Mouse (Mus musculus): ENCODE results near the gene Slc38a2. TPM values are rescaled to one million over a fixed set of nuclear protein-coding genes. Genes with fewer than 3 reads are reported as not detected.

Slc38a2 gene
- 302 TPM for polyA plus RNA-seq (2014; fragmentation: Illumina TruSeq; extraction: RNeasy Lipid Tissue Mini Kit (QIAGEN cat#74804); ENCODE audit: low read depth, low replicate concordance)

DNA sequence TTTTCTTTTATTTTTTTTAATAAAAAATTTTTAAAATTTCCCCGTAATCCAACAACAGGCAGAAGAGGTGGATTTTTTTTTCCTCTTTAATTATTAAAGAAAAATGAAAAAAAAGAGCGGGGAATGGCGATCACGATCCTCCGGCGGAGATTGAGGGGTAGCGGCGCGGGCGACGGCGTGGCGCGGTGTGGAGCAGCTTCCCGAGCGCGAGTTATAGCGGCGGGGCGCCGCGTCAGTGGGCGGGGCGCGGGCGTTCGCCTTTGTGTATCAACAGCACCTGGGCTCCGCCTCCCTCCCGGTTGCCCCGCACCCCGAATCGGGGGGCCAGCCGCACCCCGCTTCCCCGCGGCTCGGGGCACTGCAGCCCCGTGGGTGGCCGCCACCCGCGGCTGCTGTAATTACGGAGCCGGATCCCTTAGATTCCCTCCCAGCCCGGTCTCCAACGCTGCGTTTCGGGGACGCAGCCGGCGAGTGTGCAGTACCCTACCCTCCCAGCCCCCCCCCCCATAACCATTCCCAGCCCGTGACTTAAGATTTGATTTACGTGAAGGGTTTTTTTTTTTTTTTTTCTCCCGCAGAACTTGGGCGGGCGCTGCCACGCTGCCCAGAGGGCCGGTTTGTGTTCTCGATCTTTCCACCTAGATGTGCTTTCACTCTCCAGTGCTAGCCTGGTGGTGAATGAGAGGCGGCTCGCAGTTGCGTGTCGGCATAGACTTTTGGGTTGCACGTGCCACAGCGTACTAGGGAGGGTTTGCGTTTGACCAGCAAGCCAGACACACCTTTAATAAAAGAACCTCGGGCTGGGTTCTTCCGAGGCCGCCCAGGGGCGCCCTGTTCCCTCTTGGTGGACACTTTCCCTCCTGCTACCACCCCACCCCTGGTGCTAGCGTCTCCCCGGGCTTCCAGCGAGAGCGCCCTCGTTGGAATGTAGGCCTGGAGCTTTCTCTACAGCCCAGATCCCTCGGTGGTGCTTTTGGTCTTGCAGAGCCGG, at the start of gene Slc38a2:
Slc38a2 (minus strand) TSS at position 210 of the 991 bp plus-strand sequence.

DNA sequence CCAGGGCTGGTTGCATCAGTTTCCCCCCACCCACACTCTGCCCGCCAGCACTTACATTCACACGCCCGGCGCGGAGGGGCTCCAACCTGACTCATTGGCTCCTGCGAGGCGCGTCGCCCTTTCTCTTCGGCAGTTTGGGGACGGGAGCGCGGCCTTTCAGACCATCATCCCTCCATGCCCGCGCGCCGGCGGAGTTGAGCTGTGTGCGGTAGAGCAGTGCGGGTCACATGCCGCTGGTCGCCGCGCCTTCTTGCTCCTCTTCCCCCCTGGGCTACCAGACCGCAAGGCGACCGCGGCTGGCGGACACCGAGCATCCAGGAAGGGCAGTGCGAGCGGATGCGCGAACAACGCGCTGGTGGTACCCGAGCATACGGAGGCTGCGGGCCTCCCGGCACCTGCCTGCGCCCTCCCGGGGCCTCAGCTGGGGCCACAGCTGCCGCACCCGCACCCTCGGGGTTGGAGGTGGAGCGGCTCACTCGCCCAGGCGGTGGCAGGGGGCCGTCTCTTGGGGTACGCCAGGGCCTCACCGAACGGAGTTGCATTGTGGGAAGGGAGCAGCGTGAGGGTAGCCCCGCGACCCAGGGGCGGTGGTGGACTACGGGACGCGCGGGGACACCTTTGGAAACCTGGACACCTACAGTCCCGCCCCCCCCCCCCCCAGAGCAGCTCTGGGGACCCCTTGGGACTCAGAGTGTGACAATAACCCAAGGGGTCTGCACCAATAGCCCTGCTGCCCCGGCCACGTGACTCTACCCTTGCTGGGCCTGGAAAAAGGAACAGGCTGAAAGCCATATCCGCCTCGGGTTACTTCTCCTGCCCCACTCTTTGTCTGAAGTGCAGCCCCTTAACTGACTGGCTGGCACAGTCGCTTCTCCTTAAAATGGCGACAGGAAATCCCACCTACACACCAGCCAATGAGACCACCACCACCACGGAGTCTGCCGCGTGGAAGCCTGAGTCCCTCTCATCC, 56.8 kb downstream of the Slc38a2 start, which contains the start of gene Slc38a1:
Slc38a1 (minus strand) TSS at position 478 of the 970 bp plus-strand sequence.

Other genes starting within 250 kb of the Slc38a2 start
- 143 TPM for gene Scaf11, start 238.9 kb downstream of the Slc38a2 start, polyA plus RNA-seq (2014; fragmentation: Illumina TruSeq; extraction: RNeasy Lipid Tissue Mini Kit (QIAGEN cat#74804); ENCODE audit: low read depth, low replicate concordance)
- 13.4 TPM for gene Slc38a1, start 56.8 kb downstream of the Slc38a2 start, polyA plus RNA-seq (2014; fragmentation: Illumina TruSeq; extraction: RNeasy Lipid Tissue Mini Kit (QIAGEN cat#74804); ENCODE audit: low read depth, low replicate concordance)

All from adrenal gland, adult 10 weeks (tissue).